Mouse (Mus musculus) cerebellum, postnatal 14 days (tissue): ENCODE results near the gene St6gal1.

ENCODE experiments used
- DNase-seq, 2 experiments: peaks; one replicate each; pipeline ENCODE4 v3.0.0; 2021; ENCODE audit warnings: mixed read lengths in 2 of 2

The St6gal1 gene

DNA sequence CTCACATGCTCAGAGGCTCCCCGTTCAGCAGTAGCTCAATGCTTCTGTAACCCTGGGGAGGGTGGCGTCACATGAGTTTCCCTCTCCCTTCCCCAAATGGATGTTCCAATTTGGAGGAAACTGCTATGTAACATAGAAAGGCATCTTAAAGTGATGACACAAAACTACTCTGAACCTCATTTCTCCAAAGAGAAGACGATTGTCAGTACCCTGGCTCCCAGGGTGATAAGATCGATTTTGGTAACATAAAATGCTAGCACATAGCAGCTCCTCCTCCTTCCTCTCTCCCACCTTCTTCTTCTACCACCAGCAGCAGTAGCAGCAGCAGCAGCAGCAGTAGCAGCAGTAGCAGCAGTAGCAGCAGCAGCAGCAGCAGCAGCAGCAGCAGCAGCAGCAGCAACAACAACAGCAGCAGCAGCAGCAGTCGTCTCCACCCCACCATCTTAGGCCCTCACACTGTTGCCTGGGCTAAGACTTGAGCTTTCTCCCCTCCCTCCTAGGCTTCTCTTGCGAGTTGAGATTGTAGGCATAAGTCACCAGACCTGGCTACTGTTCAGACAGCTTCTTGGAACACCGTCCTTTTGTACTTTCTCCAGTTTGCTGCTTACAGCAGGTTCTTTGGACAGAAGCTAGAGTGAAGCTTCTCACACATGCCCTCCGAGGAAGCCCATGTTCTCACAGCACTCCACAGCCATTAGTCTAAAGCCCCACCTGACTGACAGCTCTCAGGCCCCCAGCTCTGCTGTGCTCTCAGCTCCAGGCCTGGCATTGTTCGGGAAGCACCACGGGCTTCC lies 81.5 kb downstream of the St6gal1 start:
- DNase-seq: peak in 1 of 2 experiments; percentile 9

DNA sequence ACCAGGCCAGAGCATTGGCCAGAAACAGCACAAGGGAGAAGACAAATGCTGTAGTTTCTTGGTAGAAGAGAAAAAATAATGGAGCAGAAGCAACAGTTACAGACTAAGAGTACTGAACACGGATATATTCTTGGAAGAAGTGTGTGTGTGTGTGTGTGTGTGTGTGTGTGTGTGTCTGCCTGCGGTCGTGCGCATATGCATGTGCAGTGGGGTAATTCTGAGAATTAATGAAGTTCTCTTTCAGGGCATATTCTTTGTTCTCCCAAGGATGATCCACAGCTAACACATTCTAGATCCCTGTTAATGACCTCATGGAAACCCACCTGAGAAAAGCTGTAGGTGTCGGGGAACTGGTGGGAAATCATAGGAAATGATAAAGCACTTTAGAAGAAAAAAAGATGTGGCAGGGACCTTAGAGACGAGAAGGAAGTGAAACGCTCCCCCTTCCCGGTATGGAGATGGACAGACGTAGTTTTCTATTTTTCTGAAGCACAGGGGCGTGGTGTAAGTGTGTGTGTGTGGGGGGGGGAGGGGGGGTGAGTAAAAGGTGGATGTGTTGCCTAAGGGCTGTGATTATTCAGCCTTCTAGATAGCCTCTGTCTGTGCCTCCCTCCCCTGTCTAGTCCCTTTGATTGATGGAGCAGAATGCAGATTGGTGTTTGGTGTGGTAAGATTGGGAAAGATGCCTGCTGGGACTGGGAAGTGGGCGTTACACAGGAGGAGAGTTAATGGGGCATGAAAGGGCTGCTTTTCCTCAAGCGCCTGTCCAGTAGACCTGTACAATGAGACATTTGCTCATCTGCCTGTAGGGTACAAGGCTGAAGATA lies 82.8 kb downstream of the St6gal1 start:
- DNase-seq: no peak

DNA sequence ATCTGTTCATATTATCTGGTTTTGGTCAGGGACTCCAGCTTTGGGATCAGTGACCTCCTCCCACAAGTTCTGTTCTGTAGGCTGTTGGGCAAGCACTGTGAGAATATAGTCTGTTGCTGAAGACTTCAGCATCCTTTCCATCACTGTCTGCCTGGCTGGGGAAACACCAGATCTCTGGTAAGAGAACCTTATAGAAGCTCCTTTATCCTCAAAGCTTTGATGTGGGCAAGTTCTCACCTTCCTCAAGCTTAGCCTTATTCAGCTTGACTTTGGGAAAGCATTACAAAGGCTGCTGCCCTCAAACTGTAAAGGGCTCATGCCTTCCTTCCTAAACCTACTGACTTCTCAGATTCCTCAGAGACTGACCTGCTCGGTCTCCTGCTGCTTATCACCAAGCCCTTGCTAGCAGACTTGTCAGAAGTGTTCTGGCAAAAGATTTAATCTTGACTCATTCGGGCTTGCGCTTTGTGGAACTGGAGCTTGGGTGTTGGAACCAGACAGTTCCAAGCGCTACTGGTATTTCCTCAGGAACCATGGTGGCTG lies 83.5 kb downstream of the St6gal1 start:
- no peak for DNase-seq

DNA sequence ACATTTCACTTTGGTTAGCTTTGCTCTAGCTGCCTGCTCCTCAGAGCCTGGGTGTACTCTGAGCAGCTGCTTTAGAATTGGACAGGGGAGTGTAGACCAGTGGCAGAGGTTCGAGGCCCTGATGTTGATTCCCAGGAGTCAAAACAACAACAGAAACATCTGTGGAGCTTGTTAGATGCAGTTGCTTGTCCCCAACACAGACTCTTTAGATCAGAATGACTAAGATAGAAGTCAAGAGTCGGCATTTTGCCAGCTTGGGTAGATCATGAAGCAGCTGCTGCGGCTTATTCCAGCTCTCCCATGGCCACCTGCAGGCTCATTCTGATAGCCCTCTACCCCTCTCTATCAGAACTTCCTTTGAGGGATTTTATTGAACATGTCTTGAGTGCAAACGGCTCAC lies 84.5 kb downstream of the St6gal1 start:
- no peak for DNase-seq

DNA sequence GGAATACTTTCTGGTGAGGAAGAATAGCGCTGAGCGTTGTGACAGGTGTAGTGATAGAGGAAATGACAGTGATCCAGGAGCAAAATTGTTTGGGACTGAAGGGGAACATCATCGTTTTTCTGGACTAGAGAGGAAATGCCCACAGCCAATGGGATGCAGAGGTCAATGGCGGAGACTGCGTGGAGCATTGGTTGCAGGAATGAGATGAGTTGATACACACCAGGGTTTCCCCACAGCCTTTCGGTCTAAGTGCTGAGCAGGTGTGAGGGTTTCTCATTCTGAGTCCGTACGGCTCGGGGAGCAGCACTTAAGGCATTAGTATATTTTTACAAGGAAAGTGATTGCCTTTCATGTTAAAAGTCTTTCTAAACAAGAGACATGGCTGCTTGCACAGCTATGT lies 88.1 kb downstream of the St6gal1 start:
- no peak for DNase-seq

DNA sequence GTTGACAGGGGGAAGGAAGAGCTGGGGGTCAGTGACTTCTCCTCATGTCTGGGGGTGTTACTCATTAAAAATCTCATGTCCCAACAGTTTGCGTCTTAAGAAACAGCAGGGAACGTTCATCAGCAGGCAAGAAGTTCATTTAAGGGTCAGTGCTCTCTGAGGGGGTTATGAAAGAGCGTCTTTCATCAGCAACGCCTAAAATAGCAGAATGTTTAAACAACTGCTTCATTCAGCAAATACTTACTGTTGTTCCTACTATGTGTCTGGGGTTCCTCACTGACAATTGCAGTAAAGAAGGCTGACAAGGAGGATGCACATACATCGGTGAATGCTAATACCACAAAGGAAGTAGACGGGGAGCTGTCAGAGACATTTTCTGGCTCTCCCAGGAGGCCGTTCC lies 90.2 kb downstream of the St6gal1 start:
- no peak for DNase-seq

DNA sequence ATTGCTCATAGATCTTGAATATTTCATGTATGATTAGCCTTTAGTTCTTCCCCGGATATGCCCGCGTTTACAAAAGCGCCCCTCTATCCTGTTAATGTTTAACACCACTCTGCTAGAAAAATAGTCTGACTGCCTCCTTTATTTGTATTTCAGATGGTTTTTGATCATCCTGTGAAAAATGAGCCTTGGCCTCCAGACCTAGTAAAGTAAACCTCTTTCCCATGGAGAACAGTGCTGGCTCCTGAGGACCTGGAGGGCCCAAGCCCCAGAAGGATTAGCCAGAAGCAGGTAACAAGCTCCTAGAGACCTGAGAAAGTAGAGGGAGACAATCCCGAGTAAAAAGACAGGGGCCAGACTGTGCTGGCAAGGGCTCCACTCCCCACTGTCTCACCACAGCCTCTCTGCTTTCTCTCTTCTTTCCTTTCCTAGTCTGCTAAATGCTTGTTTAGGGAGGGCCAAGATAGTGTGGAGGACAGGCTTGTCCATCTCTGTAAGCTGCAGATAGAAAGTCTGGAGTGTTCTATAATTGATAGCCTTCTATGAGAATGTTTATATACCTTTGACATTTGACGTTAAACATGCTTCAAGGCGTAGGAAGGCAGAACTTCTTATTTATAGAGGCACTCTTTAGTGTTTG lies 93.0 kb downstream of the St6gal1 start:
- no peak for DNase-seq

DNA sequence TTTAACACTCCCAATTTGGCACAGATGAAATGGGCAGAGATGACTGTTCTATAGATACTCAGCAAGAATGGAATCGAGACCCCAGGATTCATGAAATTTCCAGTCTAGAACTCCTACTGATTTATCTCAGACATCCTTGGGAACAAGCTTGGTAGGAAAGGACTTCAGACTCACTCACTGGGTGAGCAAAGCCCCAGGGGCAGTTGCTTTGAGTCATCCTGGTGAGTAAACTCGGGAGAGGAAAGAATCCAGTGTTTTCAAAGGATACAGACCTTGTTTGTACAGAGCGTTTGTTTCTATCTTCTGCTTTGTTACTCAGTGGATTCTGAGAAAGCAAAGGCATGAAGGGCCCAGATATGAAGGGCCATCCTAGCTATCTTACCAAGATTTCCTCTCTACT lies 95.5 kb downstream of the St6gal1 start:
- DNase-seq: no peak

DNA sequence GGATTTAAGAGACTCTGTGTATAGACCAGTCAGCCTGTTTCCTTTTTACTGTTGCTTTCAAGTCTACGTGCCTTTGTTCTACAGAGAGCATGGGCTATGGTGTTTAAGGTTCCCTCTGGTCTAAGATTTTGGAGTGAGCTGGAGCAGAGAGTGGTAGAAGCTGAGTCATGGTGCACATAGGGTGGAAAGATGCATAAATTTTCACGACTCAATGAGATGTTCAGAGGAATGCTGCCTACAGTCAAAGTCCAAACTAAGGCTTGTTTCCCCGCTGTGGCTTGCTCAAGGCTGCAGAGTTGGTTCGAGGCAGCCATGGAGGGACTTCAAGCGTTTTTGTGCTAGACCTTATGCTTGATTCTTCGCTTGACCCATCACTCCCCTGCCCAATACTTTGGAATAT lies 96.0 kb downstream of the St6gal1 start:
- no peak for DNase-seq

DNA sequence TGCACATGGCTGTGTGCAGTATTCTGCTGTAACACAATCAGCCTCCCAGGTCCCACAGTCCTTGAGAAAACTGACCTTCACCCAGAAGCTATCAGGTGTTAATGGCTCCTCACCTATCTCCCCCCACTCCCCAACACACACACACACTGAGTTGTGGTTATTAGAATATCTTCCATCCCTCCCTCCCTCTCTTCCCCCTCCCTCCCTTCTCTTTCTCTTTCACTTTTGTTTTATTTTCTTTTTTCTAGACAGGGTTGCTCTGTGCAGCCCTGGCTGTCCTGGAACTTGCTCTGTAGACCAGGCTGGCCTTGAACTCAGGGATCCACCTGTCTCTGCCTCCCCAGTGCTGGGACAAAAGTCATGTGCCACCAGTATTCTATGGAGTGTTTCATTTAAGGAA lies 97.9 kb downstream of the St6gal1 start:
- no peak for DNase-seq

DNA sequence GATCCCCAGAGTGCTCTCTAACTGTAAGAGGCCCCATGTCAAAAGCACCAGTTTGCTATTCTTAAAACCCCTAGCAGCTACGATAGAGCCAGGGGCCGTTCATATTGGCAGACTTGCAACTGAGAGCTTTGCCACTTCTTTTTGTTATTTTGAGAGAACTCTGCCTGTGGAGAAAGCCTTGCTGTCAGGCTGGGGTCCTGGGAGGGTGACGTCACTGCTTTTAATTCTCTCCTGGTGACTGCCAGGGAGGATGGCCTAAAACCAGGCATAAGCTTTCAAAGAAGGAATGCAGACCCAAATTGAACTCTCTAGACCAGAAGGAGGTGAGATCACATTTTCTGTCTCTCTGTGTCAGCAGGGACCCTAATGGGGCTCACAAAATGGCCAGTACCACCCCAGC lies 99.4 kb downstream of the St6gal1 start:
- DNase-seq: no peak

DNA sequence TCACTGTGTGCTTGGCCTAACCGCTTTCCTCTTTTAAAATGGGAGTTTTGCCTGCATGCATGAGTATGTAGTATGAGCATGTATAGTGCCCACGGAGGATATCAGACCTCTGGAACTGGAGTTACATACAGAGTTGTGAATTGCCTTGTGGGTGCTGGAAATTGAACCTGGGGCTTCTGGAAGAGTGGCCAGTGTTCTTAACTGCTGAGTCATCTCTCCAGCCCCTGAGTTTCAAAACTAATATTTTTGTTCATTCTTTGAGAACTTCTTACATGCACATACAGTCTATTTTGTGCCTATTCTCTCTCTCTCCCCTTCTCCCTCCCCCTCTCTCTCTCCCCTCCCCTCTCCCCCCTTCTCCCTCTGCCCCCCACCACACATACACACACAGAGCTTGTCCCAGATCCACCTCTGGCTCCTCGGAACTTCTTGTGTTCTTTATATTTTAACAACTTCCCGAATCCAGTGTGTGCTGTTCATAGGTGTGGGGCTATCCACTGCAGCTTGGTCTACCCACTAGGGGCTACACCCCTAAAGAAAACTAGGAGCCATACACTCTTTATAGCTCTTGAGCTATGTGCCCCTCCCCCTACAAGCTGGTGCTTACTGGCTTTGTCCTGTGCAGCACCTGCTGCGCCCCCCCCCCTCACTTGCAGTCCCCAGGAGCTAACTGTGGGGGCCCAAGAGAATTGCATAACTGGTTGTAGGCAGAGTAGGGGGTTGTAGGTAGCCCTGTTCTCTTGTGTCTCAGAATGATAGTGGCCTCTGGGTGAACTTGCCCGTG lies 100.5 kb downstream of the St6gal1 start:
- no peak for DNase-seq

DNA sequence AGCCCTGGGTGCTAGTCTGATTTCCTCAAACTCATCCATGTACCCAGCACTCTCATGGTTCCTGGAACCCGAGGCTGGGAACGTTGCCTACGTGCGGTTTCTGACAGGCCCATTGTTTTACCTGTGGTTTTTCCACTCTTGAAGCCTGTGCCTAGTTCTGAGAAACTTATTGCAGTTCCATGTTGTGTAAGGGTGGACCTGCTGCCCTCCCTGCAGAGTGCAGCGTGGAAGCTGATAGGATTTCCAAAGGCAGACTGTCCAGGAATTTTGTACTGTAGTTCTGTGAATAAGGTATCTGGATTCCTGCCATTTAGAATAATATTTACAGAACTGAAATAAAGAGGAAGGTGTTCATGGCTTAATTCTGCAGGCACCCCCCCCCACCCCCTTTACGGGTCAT lies 102.1 kb downstream of the St6gal1 start:
- DNase-seq: no peak

DNA sequence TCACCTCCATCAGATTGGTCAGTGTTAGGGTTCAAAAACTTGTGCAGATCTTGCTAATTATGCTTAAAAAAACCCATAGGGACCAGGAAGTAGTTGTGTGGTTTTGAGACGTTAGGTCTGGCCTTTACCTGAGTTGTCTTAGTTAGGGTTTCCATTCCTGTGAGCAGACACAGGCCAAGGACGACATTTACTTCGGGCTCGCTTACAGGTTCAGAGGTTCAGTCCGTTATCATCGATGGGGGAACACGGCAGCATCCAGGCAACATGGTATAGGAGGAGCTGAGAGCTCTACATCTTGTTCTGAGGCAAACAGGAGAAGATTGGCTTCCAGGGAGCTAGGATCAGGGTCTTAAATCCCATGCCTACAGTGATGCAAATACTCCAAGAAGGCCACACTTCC lies 102.7 kb downstream of the St6gal1 start:
- DNase-seq: no peak

DNA sequence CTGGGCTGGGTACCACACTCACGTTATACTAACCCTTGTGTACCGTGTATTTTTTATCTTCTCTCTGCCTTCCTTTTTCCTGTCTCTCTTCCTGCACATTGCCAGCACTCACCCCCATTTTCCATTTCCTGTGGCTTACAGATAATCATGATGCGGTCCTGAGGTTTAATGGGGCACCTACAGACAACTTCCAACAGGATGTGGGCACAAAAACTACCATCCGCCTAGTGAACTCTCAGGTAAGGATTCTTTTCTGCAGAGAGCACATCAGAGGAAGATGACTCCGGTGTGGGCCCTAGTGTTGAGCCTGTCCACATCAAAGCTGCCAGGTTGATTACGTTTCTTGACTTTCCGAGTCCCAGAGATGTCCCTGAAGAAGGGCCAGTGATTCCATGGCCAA lies 103.7 kb downstream of the St6gal1 start:
- no peak for DNase-seq

DNA sequence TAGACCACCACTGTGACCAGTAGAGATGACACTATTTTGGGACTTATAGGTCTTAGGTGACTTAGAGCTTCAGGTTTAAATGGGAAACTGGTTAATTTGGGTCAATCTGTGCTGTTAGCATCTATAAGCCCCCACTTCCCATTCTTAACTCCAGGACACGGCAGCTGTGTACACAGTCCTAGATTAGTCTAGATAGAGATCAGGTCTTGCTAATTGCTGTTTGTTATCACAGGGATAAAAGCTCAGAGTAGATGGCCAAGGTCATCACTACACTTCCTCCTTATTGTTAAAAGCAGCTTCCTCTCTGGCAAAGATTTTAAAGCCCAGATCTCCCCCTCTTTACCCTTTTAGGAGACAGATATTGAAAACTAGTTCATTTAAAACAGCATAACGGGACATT lies 107.6 kb downstream of the St6gal1 start:
- DNase-seq: no peak

DNA sequence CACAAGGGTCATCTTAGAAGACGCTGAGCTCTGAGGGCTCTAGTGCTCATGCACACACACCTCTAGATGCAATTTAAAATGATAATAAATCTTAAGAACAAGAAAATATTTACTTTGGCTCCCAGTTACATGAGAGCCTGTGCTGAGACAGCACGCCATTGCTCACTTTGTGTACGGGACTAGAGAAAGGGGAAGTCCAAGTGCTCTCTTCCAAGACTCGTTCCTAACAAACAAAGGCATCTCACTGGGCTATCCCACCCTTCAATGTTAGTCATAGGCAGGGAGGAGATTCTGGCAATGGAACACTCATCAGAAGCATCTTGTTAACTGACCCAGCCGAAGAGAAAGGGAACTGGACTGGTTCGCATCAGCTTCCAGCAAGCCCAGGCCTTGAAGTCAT lies 108.1 kb downstream of the St6gal1 start:
- DNase-seq: no peak

DNA sequence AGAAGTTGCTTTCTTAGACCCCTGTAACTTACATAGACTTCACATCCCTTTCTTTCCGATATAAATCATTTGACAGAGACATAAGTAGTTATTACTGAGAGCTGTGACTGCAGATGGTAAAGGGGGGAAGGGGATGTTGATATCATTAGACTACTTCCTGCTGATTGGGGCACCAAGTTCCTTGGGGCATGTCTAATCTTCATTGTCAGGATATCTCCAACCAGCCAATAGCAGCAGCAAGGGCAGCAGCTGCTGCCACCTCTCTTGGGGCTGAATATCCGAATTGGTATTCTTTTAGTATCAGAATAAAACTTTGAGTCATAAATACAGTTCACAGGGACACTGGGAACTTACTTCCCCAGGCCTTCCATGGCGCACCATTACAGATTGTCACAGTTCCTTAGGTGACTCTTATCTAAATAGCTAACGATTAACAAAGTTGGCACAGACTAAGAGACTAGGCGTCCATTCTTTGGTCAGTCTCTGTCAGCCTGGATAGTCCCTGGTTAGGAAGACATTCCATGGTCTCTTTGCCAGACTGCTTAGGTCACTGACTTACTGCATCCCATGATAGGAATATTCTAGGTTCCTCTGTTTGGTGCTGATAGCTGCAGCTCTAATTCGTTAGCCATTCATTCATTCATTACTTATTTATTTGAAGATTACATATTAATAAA lies 109.5 kb downstream of the St6gal1 start:
- no peak for DNase-seq

DNA sequence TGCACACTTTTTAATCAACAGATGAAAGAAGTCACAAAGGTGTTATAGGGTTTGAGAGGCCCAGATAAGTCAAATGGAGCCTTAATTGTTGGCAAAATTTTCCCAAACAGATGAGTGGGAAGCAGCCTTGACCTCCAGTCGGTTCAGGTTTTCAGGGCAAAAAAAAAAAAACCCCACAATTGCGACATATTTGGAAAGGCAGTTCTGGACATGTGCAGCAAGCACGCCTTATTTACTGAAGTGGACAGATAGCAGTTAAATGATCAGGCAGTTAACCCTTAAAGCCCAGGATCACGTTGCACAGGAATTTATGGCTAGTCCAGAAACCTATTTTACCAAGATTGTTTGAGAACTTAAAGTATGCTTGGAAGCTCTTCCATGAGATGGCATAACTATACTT lies 112.8 kb downstream of the St6gal1 start:
- DNase-seq: no peak

DNA sequence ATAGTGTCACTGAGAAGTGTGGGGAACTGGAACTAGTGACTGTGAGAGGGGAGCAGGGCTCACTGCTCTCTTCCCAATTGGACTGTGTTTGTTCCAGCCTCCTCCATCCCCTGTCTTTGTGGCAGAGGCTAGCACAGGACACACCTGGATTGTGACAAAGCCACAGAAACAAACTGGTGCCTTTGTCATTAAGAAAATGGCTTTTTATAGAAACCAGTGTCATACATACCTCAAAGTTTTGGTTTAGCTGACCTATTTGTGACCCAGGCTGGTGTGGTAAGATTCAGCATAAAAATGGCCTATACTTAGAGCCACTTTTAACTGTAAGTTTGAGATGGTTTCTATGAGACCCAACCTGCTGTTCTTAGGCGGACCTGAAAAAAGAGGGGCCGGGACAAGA lies 116.7 kb downstream of the St6gal1 start:
- no peak for DNase-seq

DNA sequence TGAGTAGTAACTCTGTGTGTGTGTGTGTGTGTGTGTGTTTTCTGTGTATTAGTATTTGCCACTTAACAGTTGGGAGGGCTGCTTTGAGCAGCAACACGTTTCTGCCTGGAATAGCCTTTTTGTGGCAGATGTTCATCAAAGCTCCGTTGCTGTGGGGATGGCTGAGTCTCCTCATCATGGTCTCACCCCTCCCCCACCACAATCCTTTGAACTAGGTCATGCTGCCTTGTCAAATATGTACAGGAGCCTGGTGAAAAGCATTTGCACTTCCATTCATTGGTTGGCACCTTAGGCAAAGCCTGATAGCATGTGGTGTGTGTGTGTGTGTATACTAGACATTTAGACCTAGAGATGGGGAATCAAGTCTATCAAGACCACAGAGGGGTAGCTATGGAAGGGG lies 126.3 kb downstream of the St6gal1 start:
- peak in 1 of 2 experiments; percentile 19 for DNase-seq

DNA sequence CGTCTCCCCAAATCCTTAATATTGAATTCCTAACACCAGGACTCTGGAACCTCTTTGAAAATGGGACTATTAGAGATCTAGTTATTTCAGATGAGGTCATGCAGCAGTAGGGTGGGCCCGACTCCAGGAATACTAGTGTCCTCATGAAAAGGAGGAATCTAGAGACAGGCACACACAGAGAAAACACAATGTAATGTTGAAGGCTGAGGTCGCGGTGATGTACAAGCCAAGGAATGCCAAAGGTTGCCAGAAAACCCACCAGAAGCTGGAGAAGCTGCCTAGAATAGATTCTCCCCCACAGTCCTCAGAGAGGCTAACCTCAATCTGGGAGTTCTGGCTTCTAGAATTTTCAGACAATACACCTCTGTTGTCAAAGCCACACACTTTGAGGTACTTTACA lies 136.5 kb downstream of the St6gal1 start:
- no peak for DNase-seq
